33 mouse cellular contexts compared by ENCODE assay signal in the genomic region with DNA sequence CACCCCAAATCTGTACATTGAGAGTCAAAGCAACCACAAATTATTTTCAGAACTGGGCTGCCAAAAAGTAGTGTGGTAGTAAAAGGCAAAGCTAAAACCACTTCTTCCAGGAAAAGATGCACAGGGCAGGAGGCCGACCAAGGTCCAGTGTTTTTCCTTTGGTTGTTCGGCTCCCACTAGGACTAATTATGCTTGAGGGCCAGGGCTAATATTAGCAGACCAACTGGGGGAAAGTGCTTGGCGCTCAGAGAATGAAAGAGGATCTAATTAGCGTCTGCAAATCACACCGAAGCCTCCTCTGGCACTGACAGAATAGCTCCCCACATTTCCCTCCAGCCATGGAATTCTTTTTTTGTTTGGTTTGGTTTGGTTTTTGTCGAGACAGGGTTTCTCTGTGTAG.
A peak's percentile ranks its signal among the peaks of the same experiment; 100 is the strongest.
DNase-seq lines count a peak whose midpoint lies in the region; ATAC-seq and TF ChIP-seq lines count a peak whose summit lies in the region.
"Had no signal": no experiment of that assay in that cellular context is flagged by ENCODE, and none has a peak within 500 bp of the region (broad histone marks: within the 10 kb centered on the region; RNA-seq: fewer than 3 reads in every experiment).

No protein-coding gene starts in this region.

- H3K36me3 ChIP-seq in heart, adult 2 months (ENCODE audit: control insufficient read depth, insufficient read depth, low read length), result no peaks in the 10 kb centered on the region
- H3K36me3 ChIP-seq in E14TG2a.4 (ENCODE audit: insufficient read depth, low read length) (peaks cover 7% of the 10 kb centered on the region), ES-Bruce4 (ENCODE audit: control insufficient read depth, insufficient read depth, low read length, poor library complexity, severe bottlenecking) (no peaks in the 10 kb centered on the region)
- H3K36me3 ChIP-seq: embryonic facial prominence, embryonic 10.5 days; embryonic facial prominence, embryonic 13.5 days; forebrain, embryonic 10.5 days; forebrain, embryonic 15.5 days; heart, embryonic 10.5 days; heart, embryonic 13.5 days had no signal

- H3K9ac ChIP-seq in heart, adult 2 months (ENCODE audit: low read depth, low read length), result no peak overlapping the region
- H3K9ac ChIP-seq in ES-Bruce4 (ENCODE audit: low read depth, poor library complexity, severe bottlenecking), result peak overlapping the region; percentile 44; the same call in 1 of the 2 replicates
- H3K9ac ChIP-seq: embryonic facial prominence, embryonic 13.5 days; forebrain, embryonic 15.5 days; heart, embryonic 13.5 days; hindbrain, embryonic 14.5 days had no signal

- TF ChIP-seq POLR2A in heart, adult 2 months (IDR thresholded peaks at IDR 0.05; ENCODE audit: insufficient read depth, low read depth, low read length), result no peak
- no peak for TF ChIP-seq POLR2A in ES-Bruce4 (IDR thresholded peaks at IDR 0.05; ENCODE audit: insufficient read depth, low read length)

- no peak for TF ChIP-seq CTCF in heart, adult 2 months (IDR thresholded peaks at IDR 0.05)
- no peak for TF ChIP-seq CTCF in E14TG2a.4 (conservative IDR thresholded peaks at IDR 0.05; ENCODE audit: low read length)
- no peak for TF ChIP-seq CTCF in ES-Bruce4 (IDR thresholded peaks at IDR 0.05; ENCODE audit: low read depth, low read length)

- no peak overlapping the region for H3K4me3 ChIP-seq in heart, adult 2 months
- H3K4me3 ChIP-seq in E14TG2a.4 (replicated peaks; ENCODE audit: low read length) (peak overlapping the region; percentile 78), ES-Bruce4 (ENCODE audit: low read depth, low read length) (no peak overlapping the region)
- H3K4me3 ChIP-seq: embryonic facial prominence, embryonic 10.5 days; embryonic facial prominence, embryonic 13.5 days; erythroblast, embryonic 14.5 days; forebrain, embryonic 10.5 days; forebrain, embryonic 15.5 days; heart, embryonic 10.5 days; heart, embryonic 13.5 days had no signal

- H3K9me3 ChIP-seq in E14TG2a.4 (ENCODE audit: low read length) (no peaks in the 10 kb centered on the region), ES-Bruce4 (replicated peaks; ENCODE audit: control insufficient read depth, insufficient read depth, low read length, poor library complexity, severe bottlenecking) (no peaks in the 10 kb centered on the region)
- H3K9me3 ChIP-seq: embryonic facial prominence, embryonic 10.5 days; embryonic facial prominence, embryonic 13.5 days; forebrain, embryonic 10.5 days; forebrain, embryonic 15.5 days; heart, embryonic 10.5 days; heart, embryonic 13.5 days had no signal

- H3K4me1 ChIP-seq in heart, adult 2 months (ENCODE audit: control insufficient read depth, insufficient read depth, low read length), result peaks cover 1% of the 10 kb centered on the region; the same call in 1 of the 2 replicates
- H3K4me1 ChIP-seq in E14TG2a.4 (replicated peaks; ENCODE audit: low read depth, low read length) (peaks cover 87% of the 10 kb centered on the region), ES-Bruce4 (ENCODE audit: control insufficient read depth, insufficient read depth, low read length) (peaks cover 8% of the 10 kb centered on the region)
- H3K4me1 ChIP-seq: heart, embryonic 10.5 days had no signal

- H3K79me2 ChIP-seq in heart, adult 2 months (replicated peaks; ENCODE audit: control insufficient read depth, insufficient read depth, low read length), result no peaks in the 10 kb centered on the region

- no peak overlapping the region for H3K27ac ChIP-seq in heart, adult 2 months
- peak overlapping the region; percentile 96 for H3K27ac ChIP-seq in ES-Bruce4 (ENCODE audit: insufficient read depth, low read length)
- H3K27ac ChIP-seq: embryonic facial prominence, embryonic 10.5 days; embryonic facial prominence, embryonic 13.5 days; forebrain, embryonic 10.5 days; forebrain, embryonic 15.5 days; heart, embryonic 10.5 days; heart, embryonic 13.5 days; hindbrain, embryonic 14.5 days; hindbrain, postnatal 0 days had no signal

- intact Hi-C loops in heart, adult 2 months (cut with DNase I), result no loop called here

- no peak for TF ChIP-seq EP300 in heart, adult 2 months (IDR thresholded peaks at IDR 0.05; ENCODE audit: insufficient read depth, low read depth, low read length)
- no peak for TF ChIP-seq EP300 in ES-Bruce4 (IDR thresholded peaks at IDR 0.05; ENCODE audit: insufficient read depth, low read depth, low read length)

- WGBS in heart, adult 2 months, result 63% methylated on average over 6 of the region's 6 CpGs

- H3K27me3 ChIP-seq in heart, adult 2 months (ENCODE audit: control insufficient read depth, insufficient read depth, low read length), result no peaks in the 10 kb centered on the region
- H3K27me3 ChIP-seq in E14TG2a.4 (ENCODE audit: insufficient read depth, low read length), result no peaks in the 10 kb centered on the region
- no peaks in the 10 kb centered on the region for H3K27me3 ChIP-seq in ES-Bruce4 (ENCODE audit: control insufficient read depth, insufficient read depth, low read length, poor library complexity, severe bottlenecking)
- H3K27me3 ChIP-seq: forebrain, embryonic 15.5 days had no signal

- no peak for ATAC-seq in megakaryocyte-erythroid progenitor cell, adult 5-6 weeks (replicated peaks; ENCODE audit: low FRiP score, low TSS enrichment, poor library complexity, severe bottlenecking)
- ATAC-seq: activated CD4-positive, CD25-positive, alpha-beta regulatory T cell, adult 4 months; CD4-positive, CD25-positive, alpha-beta regulatory T cell, adult 4 months; forebrain, embryonic 15.5 days; hindbrain, postnatal 0 days; inflammation-experienced regulatory T-cells, adult 6 months; intestine, embryonic 16.5 days had no signal

- peak; percentile 55 for DNase-seq in heart, adult 11 months
- no peak for DNase-seq in heart, adult 2 months
- DNase-seq in brain, adult 2 months (ENCODE audit: low read depth, low spot score), result peak; percentile 26
- no peak for DNase-seq in thymus, adult 18-20 months
- DNase-seq: adrenal gland, adult 8-10 months; adrenal gland, postnatal 25 days; cerebellum, adult 11 months; cerebellum, adult 8-10 months; cerebellum, postnatal 10 days; cerebellum, postnatal 36 days; embryo, embryonic 11 days; gastrocnemius, postnatal 10 days; gastrocnemius, postnatal 36 days; heart, adult 18-20 months; heart, postnatal 14 days; heart, postnatal 4 days; kidney, adult 18-20 months had no signal

Comparison
In these comparisons a context has a peak if more than half of its experiments do, and no peak if none do; other contexts are left out.
1. DNase-seq: peak in heart, adult 11 months (single experiment) and brain, adult 2 months (single experiment); none in heart, adult 2 months (0 of 2) and thymus, adult 18-20 months (0 of 2).